Mouse (Mus musculus) testis, adult 2 months (tissue): Measurements from ENCODE around the gene Klrg1.

ENCODE experiments used
- CTCF ChIP-seq: fragments of 200-500 bp; IDR thresholded peaks from 2 replicates; pipeline ENCODE4 v1.5.1; 2012; ENCODE audit warnings: low read depth, mild to moderate bottlenecking, inconsistent platforms, low read length, moderate library complexity; ENCODE audit not compliant: control insufficient read depth, insufficient read depth, insufficient replicate concordance
- POLR2A ChIP-seq: fragments of 200-500 bp; IDR thresholded peaks from 2 replicates; pipeline ENCODE4 v1.6.1; 2012; ENCODE audit warnings: low read depth, mild to moderate bottlenecking, inconsistent platforms, low read length, moderate library complexity; ENCODE audit not compliant: control insufficient read depth

GRCm38 (mm10) chr6:122302121-122302520 is 19.4 kb upstream of the Klrg1 start:
- TF ChIP-seq CTCF (no peak), POLR2A (no peak)
